Mouse (Mus musculus) CH12.LX (cell line): ENCODE results near the gene Arhgap45. TPM values are rescaled to one million over a fixed set of nuclear protein-coding genes. Genes with fewer than 3 reads are reported as not detected.

Experiments used
- DNase-seq: peaks from one replicate; pipeline ENCODE4 v3.0.0-alpha.2; 2013; ENCODE audit errors: extremely low read depth
- H3K27ac ChIP-seq: 2 replicates; pipeline ENCODE4 v1.5.1; 2012; ENCODE audit warnings: low read depth, mild to moderate bottlenecking, control low read depth, moderate library complexity; ENCODE audit not compliant: insufficient read depth
- H3K27me3 ChIP-seq: replicated peaks from 2 replicates; pipeline ENCODE3; 2012; ENCODE audit warnings: inconsistent platforms
- H3K36me3 ChIP-seq, 2 experiments: replicated peaks in 1 of 2; 2 replicates each; pipeline versions ENCODE3 to v1.6.1; 2012; ENCODE audit warnings: inconsistent platforms in 1 of 2, low read length in 1 of 2, mild to moderate bottlenecking in 1 of 2, mixed read lengths in 1 of 2, moderate library complexity in 1 of 2; ENCODE audit not compliant: control insufficient read depth in 1 of 2, insufficient read depth in 1 of 2
- H3K4me1 ChIP-seq, 2 experiments: 2 replicates each; pipeline ENCODE4 v1.6.1; 2012; ENCODE audit warnings: inconsistent platforms in 1 of 2, moderate library complexity in 1 of 2; ENCODE audit not compliant: insufficient read depth in 2 of 2, control insufficient read depth in 1 of 2
- H3K4me2 ChIP-seq: 2 replicates; pipeline ENCODE4 v1.6.1; 2012; ENCODE audit warnings: low read depth, mild to moderate bottlenecking, control low read depth; ENCODE audit not compliant: poor library complexity, insufficient read depth, severe bottlenecking
- H3K4me3 ChIP-seq, 3 experiments: fragments of 150-350 bp in 1 of 3; sonication (generic) in 1 of 3; replicated peaks in 1 of 3; 2 replicates each; pipeline versions ENCODE3 to v1.5.1; 2011 to 2012; ENCODE audit warnings: low read depth in 2 of 3, low read length in 2 of 3, mild to moderate bottlenecking in 2 of 3, moderate library complexity in 2 of 3, control low read depth in 1 of 3, improper control_type of control experiment in 1 of 3, inconsistent platforms in 1 of 3, mixed read lengths in 1 of 3; ENCODE audit not compliant: poor library complexity in 1 of 3
- H3K79me2 ChIP-seq: replicated peaks from 2 replicates; pipeline ENCODE4 v1.6.1; 2012; ENCODE audit warnings: mild to moderate bottlenecking, moderate library complexity; ENCODE audit not compliant: control insufficient read depth, poor library complexity, insufficient read depth, severe bottlenecking; ENCODE audit errors: extremely low read depth
- H3K9ac ChIP-seq: 2 replicates; pipeline ENCODE4 v1.6.1; 2012; ENCODE audit warnings: low read depth, mild to moderate bottlenecking, control low read depth, moderate library complexity; ENCODE audit not compliant: insufficient read depth
- H3K9me3 ChIP-seq: replicated peaks from 2 replicates; pipeline ENCODE3; 2012; ENCODE audit warnings: low read length, inconsistent platforms, mixed read lengths
- BHLHE40 ChIP-seq: IDR thresholded peaks from 2 replicates; pipeline ENCODE4 v1.6.1; 2011; ENCODE audit warnings: mild to moderate bottlenecking, low read depth, low read length, improper control_type of control experiment
- CHD2 ChIP-seq: IDR thresholded peaks from 2 replicates; pipeline ENCODE4 v1.6.1; 2011; ENCODE audit warnings: low read length, improper control_type of control experiment
- CTCF ChIP-seq, 2 experiments: IDR thresholded peaks in 1 of 2; conservative IDR thresholded peaks in 1 of 2; 2 replicates each; pipeline ENCODE4 v1.5.1; 2011 to 2012; ENCODE audit warnings: low read depth in 2 of 2, low read length in 2 of 2, improper control_type of control experiment in 1 of 2, inconsistent platforms in 1 of 2, mild to moderate bottlenecking in 1 of 2, moderate library complexity in 1 of 2
- E2F4 ChIP-seq: IDR thresholded peaks from 2 replicates; pipeline ENCODE4 v1.6.1; 2011; ENCODE audit warnings: low read depth, low read length, improper control_type of control experiment; ENCODE audit not compliant: insufficient replicate concordance
- ELF1 ChIP-seq: IDR thresholded peaks from 2 replicates; pipeline ENCODE4 v1.6.1; 2014; ENCODE audit warnings: low read depth, mild to moderate bottlenecking, inconsistent platforms, low read length, improper control_type of control experiment
- EP300 ChIP-seq: IDR thresholded peaks from 2 replicates; pipeline ENCODE4 v1.6.1; 2011; ENCODE audit warnings: low read length, improper control_type of control experiment
- HCFC1 ChIP-seq: IDR thresholded peaks from 2 replicates; pipeline ENCODE4 v1.6.1; 2012; ENCODE audit warnings: low read depth, mild to moderate bottlenecking, inconsistent platforms, low read length, improper control_type of control experiment
- IRF4 ChIP-seq: IDR thresholded peaks from 2 replicates; pipeline ENCODE4 v1.6.1; 2014; ENCODE audit warnings: low read depth, mild to moderate bottlenecking, inconsistent platforms, low read length, improper control_type of control experiment
- MAX ChIP-seq: IDR thresholded peaks from 2 replicates; pipeline ENCODE4 v1.6.1; 2011; ENCODE audit warnings: low read length, improper control_type of control experiment
- MAZ ChIP-seq: IDR thresholded peaks from 2 replicates; pipeline ENCODE4 v1.6.1; 2012; ENCODE audit warnings: low read depth, mild to moderate bottlenecking, inconsistent platforms, low read length, improper control_type of control experiment, moderate library complexity
- MYC ChIP-seq: IDR thresholded peaks from 2 replicates; pipeline ENCODE4 v1.6.1; 2011; ENCODE audit warnings: low read depth, mild to moderate bottlenecking, improper control_type of control experiment, low read length
- NELFE ChIP-seq: IDR thresholded peaks from 2 replicates; pipeline ENCODE4 v1.6.1; 2011; ENCODE audit warnings: low read depth, low read length, improper control_type of control experiment
- NRF1 ChIP-seq: IDR thresholded peaks from 2 replicates; pipeline ENCODE4 v1.6.1; 2014; ENCODE audit warnings: low read depth, mild to moderate bottlenecking, inconsistent platforms, low read length, improper control_type of control experiment, moderate library complexity
- POLR2A ChIP-seq: IDR thresholded peaks from 2 replicates; pipeline ENCODE4 v1.6.1; 2011; ENCODE audit warnings: low read depth, mild to moderate bottlenecking, improper control_type of control experiment, low read length
- POLR2AphosphoS2 ChIP-seq: IDR thresholded peaks from 2 replicates; pipeline ENCODE4 v1.6.1; 2011; ENCODE audit warnings: low read depth, low read length, improper control_type of control experiment
- RAD21 ChIP-seq: IDR thresholded peaks from 2 replicates; pipeline ENCODE4 v1.6.1; 2011; ENCODE audit warnings: low read depth, mild to moderate bottlenecking, low read length, improper control_type of control experiment, moderate library complexity
- RCOR1 ChIP-seq: conservative IDR thresholded peaks from 2 replicates; pipeline ENCODE4 v1.6.1; 2012; ENCODE audit warnings: low read depth, mild to moderate bottlenecking, inconsistent platforms, low read length, improper control_type of control experiment
- SIN3A ChIP-seq: IDR thresholded peaks from 2 replicates; pipeline ENCODE4 v1.6.1; 2012; ENCODE audit warnings: low read length, improper control_type of control experiment, inconsistent platforms
- TBP ChIP-seq: conservative IDR thresholded peaks from 2 replicates; pipeline ENCODE4 v1.6.1; 2011; ENCODE audit warnings: low read depth, low read length, improper control_type of control experiment
- TCF12 ChIP-seq: IDR thresholded peaks from 2 replicates; pipeline ENCODE4 v1.6.1; 2014; ENCODE audit warnings: low read depth, mild to moderate bottlenecking, inconsistent platforms, low read length, improper control_type of control experiment
- UBTF ChIP-seq: IDR thresholded peaks from 2 replicates; pipeline ENCODE4 v1.6.1; 2012; ENCODE audit warnings: low read depth, mild to moderate bottlenecking, inconsistent platforms, low read length, improper control_type of control experiment, moderate library complexity
- ZKSCAN1 ChIP-seq: IDR thresholded peaks from 2 replicates; pipeline ENCODE4 v1.6.1; 2012; ENCODE audit warnings: low read depth, inconsistent platforms, low read length, improper control_type of control experiment, borderline replicate concordance
- ZMIZ1 ChIP-seq: IDR thresholded peaks from 2 replicates; pipeline ENCODE4 v1.6.1; 2012; ENCODE audit warnings: low read depth, mild to moderate bottlenecking, inconsistent platforms, low read length, improper control_type of control experiment
- dilution Hi-C: fragments of 300-500 bp; cut with MboI; formaldehyde crosslinking; loops from 2 replicates; pipeline ENCODE4 v1.14.3; 2020; ENCODE audit warnings: low sequenced_read_pairs; ENCODE audit not compliant: extremely low pct_unique_long_range_greater_than_20kb, extremely low pct_ligation_motif_present
- in situ Hi-C: fragments of 300-500 bp; cut with MboI; formaldehyde crosslinking; loops from 3 replicates; pipeline ENCODE4 v1.14.3; 2019; ENCODE audit warnings: low sequenced_read_pairs, low pct_ligation_motif_present, low pct_unique_long_range_greater_than_20kb, mixed read lengths
- polyA plus RNA-seq: library from polyadenylated mRNA; unstranded; fragments of >175 nt; gene quantifications from 2 replicates; pipeline ENCODE4 v1.2.1, GENCODE M21; 2012; ENCODE audit warnings: low read depth; ENCODE audit not compliant: insufficient read length
- total RNA-seq, 2 experiments: library from RNA; depleted of rRNA; stranded (reverse); fragments of 300-350 nt in 1 of 2; fragments of >200 nt in 1 of 2; gene quantifications; 2 replicates each; pipeline ENCODE4 v1.2.3; 2012 to 2014

Arhgap45 gene
- total and polyA plus RNA-seq, 3 experiments = 10.3 to 25.9 (median 20.2) TPM

- Histone ChIP-seq H3K4me1 (peaks cover 0 to 22% of the 10 kb centered on the region in 2 experiments; a peak in 2 of 4 replicates), H3K27ac (no peak within 1 kb of the TSS)
Observed at GRCm38 (mm10) chr10:79996272-79997033, 20.0 kb upstream of the Arhgap45 start, which contains the start of gene Abca7. TSS of gene Abca7 (plus strand) at chr10:79996494.

DNA sequence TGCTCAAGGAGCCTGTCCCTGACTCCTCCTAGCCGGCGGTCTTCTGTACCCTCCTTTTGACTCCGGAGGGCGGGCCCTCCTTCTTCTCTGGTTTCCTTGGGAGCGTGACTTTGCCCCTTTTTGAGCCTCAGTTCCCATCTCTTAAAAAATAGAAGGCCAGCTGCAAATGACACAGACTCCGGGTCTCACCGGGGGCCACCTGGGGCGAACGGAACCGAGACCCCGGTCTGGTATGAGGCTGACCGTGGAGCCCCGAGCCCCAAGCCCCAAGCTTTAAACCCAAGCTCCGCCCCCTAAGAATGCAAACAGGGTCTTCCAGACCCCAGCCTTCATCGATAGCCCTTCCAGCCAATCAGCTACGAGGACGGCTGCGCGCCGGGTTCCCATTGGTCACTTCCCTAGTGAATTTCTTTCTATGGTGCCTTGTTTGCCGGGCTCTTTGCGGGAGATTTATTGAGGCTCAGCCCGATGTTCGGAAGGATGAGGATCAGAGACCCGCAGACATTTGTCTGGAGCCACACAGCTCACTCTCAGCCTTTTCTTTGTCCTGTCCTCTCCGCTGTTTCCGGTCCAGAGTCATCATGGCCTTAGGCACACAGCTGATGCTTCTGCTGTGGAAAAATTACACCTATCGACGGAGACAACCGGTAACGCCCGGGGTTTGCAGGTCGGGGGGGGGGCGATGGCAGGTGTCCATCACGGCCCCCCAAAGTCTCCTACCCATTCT, 19.3 kb upstream of the Arhgap45 start:
- no peak overlapping the region for H3K27ac ChIP-seq
- H3K9me3 ChIP-seq = peaks cover 3% of the 10 kb centered on the region
- H3K79me2 ChIP-seq = no peaks in the 10 kb centered on the region
- peak overlapping the region; percentile 63 for H3K4me2 ChIP-seq
- peak overlapping the region; percentile 46 for H3K9ac ChIP-seq
- H3K36me3 ChIP-seq = peaks cover 16 to 67% of the 10 kb centered on the region in 2 experiments
- H3K4me3 ChIP-seq = peak overlapping the region; percentile 58 to 87 (median 77)
- DNase-seq = peak; percentile 68
- TF ChIP-seq NRF1 (no peak), UBTF (no peak), E2F4 (no peak), POLR2A (peak; percentile 26; the same call in 1 of the 2 replicates), IRF4 (0 out of 2 replicates have a peak, but pooled peaks have one; percentile 3), CTCF (conservative IDR thresholded peaks at IDR 0.05 in 1 of 2, IDR thresholded peaks at IDR 0.05 in 1 of 2; ENCODE audit: low read depth in 2 of 2, low read length in 2 of 2) (no peak)
- dilution Hi-C loops (no loop called here), in situ Hi-C loops (no loop called here)
- no peaks in the 10 kb centered on the region for H3K27me3 ChIP-seq
- peaks cover 0 to 22% of the 10 kb centered on the region in 2 experiments; a peak in 2 of 4 replicates for H3K4me1 ChIP-seq

More at GRCm38 (mm10) chr10:79996272-79997033, 20.0 kb upstream of the Arhgap45 start, which contains the start of gene Abca7:
- DNase-seq = peak; percentile 95
- no peaks in the 10 kb centered on the region for H3K27me3 ChIP-seq
- H3K9ac ChIP-seq = peak within 1 kb of the TSS; percentile 46
- no peak for TF ChIP-seq BHLHE40
- peak; percentile 77 for TF ChIP-seq CHD2
- peak; percentile 76 for TF ChIP-seq TBP
- TF ChIP-seq NRF1 = peak; percentile 35; the same call in 1 of the 2 replicates
- TF ChIP-seq POLR2A = peak; percentile 60
- TF ChIP-seq ZMIZ1 = 0 out of 2 replicates have a peak, but pooled peaks have one; percentile 53
- TF ChIP-seq HCFC1 = peak; percentile 53
- 0 out of 2 replicates have a peak, but pooled peaks have one; percentile 57 for TF ChIP-seq RCOR1
- TF ChIP-seq CTCF (conservative IDR thresholded peaks at IDR 0.05 in 1 of 2, IDR thresholded peaks at IDR 0.05 in 1 of 2; ENCODE audit: low read depth in 2 of 2, low read length in 2 of 2) = no peak
- peak; percentile 11; the same call in 1 of the 2 replicates for TF ChIP-seq TCF12
- TF ChIP-seq SIN3A = peak; percentile 52
- TF ChIP-seq ZKSCAN1 = no peak
- TF ChIP-seq MAZ = 0 out of 2 replicates have a peak, but pooled peaks have one; percentile 49
- TF ChIP-seq EP300 = no peak
- TF ChIP-seq IRF4 = 0 out of 2 replicates have a peak, but pooled peaks have one; percentile 3
- TF ChIP-seq MYC = 0 out of 2 replicates have a peak, but pooled peaks have one; percentile 26
- no peak for TF ChIP-seq RAD21
- TF ChIP-seq ELF1 = peak; percentile 9; the same call in 1 of the 2 replicates
- 0 out of 2 replicates have a peak, but pooled peaks have one; percentile 33 for TF ChIP-seq POLR2AphosphoS2
- TF ChIP-seq MAX = peak; percentile 69
- TF ChIP-seq NELFE = 0 out of 2 replicates have a peak, but pooled peaks have one; percentile 60
- TF ChIP-seq, all 38 proteins: peak for 16
- H3K9me3 ChIP-seq = peaks cover 8% of the 10 kb centered on the region
- H3K36me3 ChIP-seq = peaks cover 18 to 67% of the 10 kb centered on the region in 2 experiments
- peak within 1 kb of the TSS; percentile 58 to 87 (median 77) for H3K4me3 ChIP-seq
- peak within 1 kb of the TSS; percentile 63 for H3K4me2 ChIP-seq
- in situ Hi-C loops (no loop called here), dilution Hi-C loops (no loop called here)
- H3K79me2 ChIP-seq = no peaks in the 10 kb centered on the region
